Mouse (Mus musculus) G1E (cell line): Measurements from ENCODE around the gene Zfp536. TPM values are rescaled to one million over a fixed set of nuclear protein-coding genes. Genes with fewer than 3 reads are reported as not detected.

Experiments
- ATAC-seq: 2 replicates; pipeline ENCODE4 v1.8.0; 2016; ENCODE audit warnings: mild to moderate bottlenecking; ENCODE audit not compliant: insufficient number of reproducible peaks, poor library complexity, low FRiP score, severe bottlenecking; ENCODE audit errors: extremely low read depth
- DNase-seq: peaks from one replicate; pipeline ENCODE4 v3.0.0; 2012; ENCODE audit warnings: low spot score
- H3K27me3 ChIP-seq: 2 replicates; pipeline ENCODE4 v1.6.1; 2012; ENCODE audit warnings: mild to moderate bottlenecking, low read length, inconsistent platforms; ENCODE audit not compliant: insufficient read depth
- H3K36me3 ChIP-seq: replicated peaks from 2 replicates; pipeline ENCODE3; 2012; ENCODE audit warnings: mild to moderate bottlenecking, inconsistent platforms
- H3K4me1 ChIP-seq: 2 replicates; pipeline ENCODE4 v1.6.1; 2012; ENCODE audit warnings: low read depth, low read length, inconsistent platforms, mixed read lengths; ENCODE audit not compliant: insufficient read depth
- H3K4me3 ChIP-seq: 2 replicates; pipeline ENCODE4 v1.5.1; 2012; ENCODE audit warnings: low read depth, mild to moderate bottlenecking, inconsistent platforms, low read length, moderate library complexity, mixed read lengths
- H3K9me3 ChIP-seq: replicated peaks from 2 replicates; pipeline ENCODE4 v1.6.1; 2012; ENCODE audit warnings: inconsistent platforms
- CTCF ChIP-seq: IDR thresholded peaks from 2 replicates; pipeline ENCODE4 v1.5.1; 2012; ENCODE audit warnings: low read depth, low read length, inconsistent platforms, mixed read lengths
- GATA1 ChIP-seq: IDR thresholded peaks from 2 replicates; pipeline ENCODE4 v1.6.1; 2012; ENCODE audit warnings: borderline replicate concordance, low read length, inconsistent platforms, mixed read lengths
- GATA2 ChIP-seq: IDR thresholded peaks from 2 replicates; pipeline ENCODE4 v1.6.1; 2012; ENCODE audit warnings: low read depth, low read length, inconsistent platforms, borderline replicate concordance
- POLR2AphosphoS5 ChIP-seq: IDR thresholded peaks from 2 replicates; pipeline ENCODE4 v1.6.1; 2012; ENCODE audit warnings: low read depth, low read length, inconsistent platforms; ENCODE audit not compliant: insufficient replicate concordance
- TAL1 ChIP-seq: conservative IDR thresholded peaks from 2 replicates; pipeline ENCODE4 v1.6.1; 2012; ENCODE audit warnings: low read depth, low read length, inconsistent platforms, mixed read lengths
- polyA plus RNA-seq: library from polyadenylated mRNA; stranded (reverse); fragments of >175 nt; gene quantifications from 2 replicates; pipeline ENCODE4 v1.2.3, GENCODE M21; 2012
- total RNA-seq, 2 experiments: library from RNA; stranded (forward) in 1 of 2; stranded (reverse) in 1 of 2; fragments of 200-1000 nt in 1 of 2; fragments of >200 nt in 1 of 2; fragmentation: Nextera tagmentation in 1 of 2; gene quantifications; 2 replicates each; pipeline ENCODE4 v1.2.3; 2014 to 2017

Gene Zfp536
- total and polyA plus RNA-seq, 3 experiments, result 0.22 TPM; not detected in 2

DNA sequence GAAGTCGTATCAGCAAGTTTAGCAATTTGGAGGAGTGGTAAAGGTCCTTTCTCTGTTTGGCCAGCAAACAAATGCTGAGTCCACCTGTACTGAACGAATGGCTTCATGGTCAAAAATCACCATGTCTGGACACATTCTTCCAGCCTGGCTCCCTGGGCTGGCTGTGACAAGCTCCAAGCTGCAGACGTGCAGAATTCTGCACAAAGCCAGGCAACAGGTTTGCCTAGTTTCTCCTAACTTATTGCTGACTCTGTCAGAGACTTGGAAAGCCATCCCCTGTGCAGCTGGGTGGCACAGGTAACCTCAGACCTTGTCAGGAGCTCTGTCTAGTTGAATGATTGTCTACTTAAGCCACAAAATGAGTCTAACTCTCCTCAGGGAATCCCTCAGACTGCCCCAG is 288.5 kb downstream of the Zfp536 start:
- TF ChIP-seq TAL1 (no peak), GATA2 (no peak), POLR2AphosphoS5 (no peak), GATA1 (no peak), CTCF (no peak)
- no peak for ATAC-seq

GRCm38 (mm10) chr7:37482564-37482963 is 290.9 kb downstream of the Zfp536 start:
- TF ChIP-seq TAL1 (no peak), GATA1 (no peak), POLR2AphosphoS5 (no peak), GATA2 (no peak), CTCF (no peak)
- no peak for ATAC-seq
- Histone ChIP-seq H3K36me3 (no peaks in the 10 kb centered on the region), H3K4me3 (no peak overlapping the region), H3K4me1 (no peaks in the 10 kb centered on the region), H3K27me3 (no peaks in the 10 kb centered on the region), H3K9me3 (peaks cover 55% of the 10 kb centered on the region)
- DNase-seq, result no peak

More for the DNA sequence above, 288.5 kb downstream of the Zfp536 start:
- Histone ChIP-seq H3K4me1 (no peaks in the 10 kb centered on the region), H3K9me3 (peaks cover 59% of the 10 kb centered on the region), H3K27me3 (no peaks in the 10 kb centered on the region), H3K4me3 (no peak overlapping the region), H3K36me3 (no peaks in the 10 kb centered on the region)
- DNase-seq, result no peak

GRCm38 (mm10) chr7:37481165-37481564 is 292.3 kb downstream of the Zfp536 start:
- no peak for ATAC-seq
- no peaks in the 10 kb centered on the region for H3K4me1 ChIP-seq
- no peaks in the 10 kb centered on the region for H3K36me3 ChIP-seq
- DNase-seq, result no peak
- peaks cover 53% of the 10 kb centered on the region for H3K9me3 ChIP-seq
- no peak overlapping the region for H3K4me3 ChIP-seq
- no peak for TF ChIP-seq GATA1
- no peak for TF ChIP-seq GATA2
- no peak for TF ChIP-seq TAL1
- TF ChIP-seq POLR2AphosphoS5, result no peak
- no peak for TF ChIP-seq CTCF
- H3K27me3 ChIP-seq, result no peaks in the 10 kb centered on the region

GRCm38 (mm10) chr7:37477309-37477708 is 296.1 kb downstream of the Zfp536 start:
- Histone ChIP-seq H3K27me3 (no peaks in the 10 kb centered on the region), H3K36me3 (no peaks in the 10 kb centered on the region)
- no peak for ATAC-seq

GRCm38 (mm10) chr7:37475485-37475884 is 298.0 kb downstream of the Zfp536 start:
- no peak for TF ChIP-seq CTCF
- TF ChIP-seq GATA1, result no peak
- TF ChIP-seq TAL1, result no peak
- no peak for TF ChIP-seq GATA2
- TF ChIP-seq POLR2AphosphoS5, result no peak
- DNase-seq (no peak), ATAC-seq (no peak)
- Histone ChIP-seq H3K4me3 (no peak overlapping the region), H3K27me3 (no peaks in the 10 kb centered on the region), H3K36me3 (no peaks in the 10 kb centered on the region), H3K9me3 (peaks cover 74% of the 10 kb centered on the region), H3K4me1 (no peaks in the 10 kb centered on the region)

More at GRCm38 (mm10) chr7:37477309-37477708, 296.1 kb downstream of the Zfp536 start:
- Histone ChIP-seq H3K9me3 (peaks cover 65% of the 10 kb centered on the region), H3K4me1 (no peaks in the 10 kb centered on the region), H3K4me3 (no peak overlapping the region)
- TF ChIP-seq POLR2AphosphoS5 (no peak), GATA1 (no peak), CTCF (no peak), TAL1 (no peak)
- DNase-seq, result no peak

DNA sequence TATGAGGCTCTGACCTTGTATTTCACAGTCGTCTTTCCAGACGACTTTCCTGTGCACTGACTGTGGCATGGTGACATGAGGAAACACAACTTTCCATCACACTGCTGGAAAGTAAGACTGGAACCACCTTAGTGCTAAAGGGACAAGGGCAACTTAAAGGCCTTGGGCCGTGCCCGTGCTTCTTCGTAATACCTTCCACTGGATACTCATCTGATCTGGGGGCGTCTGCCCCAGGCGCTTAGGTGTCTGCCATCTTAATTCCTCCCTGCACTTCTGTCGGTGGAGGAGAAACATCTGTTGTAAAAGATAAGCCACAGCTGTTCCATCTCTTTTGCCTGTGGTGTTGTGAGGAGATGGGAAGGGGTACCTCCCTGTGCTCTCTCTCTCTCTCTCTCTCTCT is 299.2 kb downstream of the Zfp536 start:
- H3K36me3 ChIP-seq, result no peaks in the 10 kb centered on the region
- TF ChIP-seq POLR2AphosphoS5 (no peak), GATA2 (no peak), GATA1 (no peak), CTCF (no peak), TAL1 (no peak)
- DNase-seq (no peak), ATAC-seq (no peak)
- H3K9me3 ChIP-seq, result peaks cover 73% of the 10 kb centered on the region
- H3K4me1 ChIP-seq, result no peaks in the 10 kb centered on the region
- H3K27me3 ChIP-seq, result no peaks in the 10 kb centered on the region
- H3K4me3 ChIP-seq, result no peak overlapping the region
